Mouse (Mus musculus): Measurements from ENCODE around the gene Gls2. TPM values are rescaled to one million over a fixed set of nuclear protein-coding genes. Genes with fewer than 3 reads are reported as not detected.
"Not testable (repeated sequence)": the region's sequence is repeated elsewhere in the genome, so short reads cannot be mapped to it uniquely, and the experiment has no call there.

The Gls2 gene
- polyA plus RNA-seq, 1 experiment from 2014 or later: 2.8 TPM

DNA sequence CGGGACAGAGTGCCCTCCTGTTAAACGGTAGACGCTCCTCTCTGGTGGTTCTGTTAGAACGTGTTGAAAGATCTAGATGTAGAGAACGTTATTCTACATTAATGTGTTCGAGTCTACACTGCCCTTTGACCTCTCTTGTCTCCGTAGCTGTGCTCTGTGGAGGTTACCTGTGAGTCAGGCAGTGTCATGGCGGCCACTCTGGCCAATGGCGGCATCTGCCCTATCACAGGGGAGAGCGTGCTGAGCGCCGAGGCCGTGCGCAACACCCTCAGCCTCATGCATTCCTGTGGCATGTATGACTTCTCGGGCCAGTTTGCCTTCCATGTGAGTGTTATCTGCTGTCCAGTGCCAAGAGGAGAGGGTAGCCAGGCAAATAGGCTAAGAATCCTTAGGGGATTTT is 10.7 kb downstream of the Gls2 start:
- H3K9ac ChIP-seq: no peak overlapping the region
- H3K27ac ChIP-seq: no peak overlapping the region
- H3K4me1 ChIP-seq: peaks cover 5% of the 10 kb centered on the region; the same call in 1 of the 2 replicates
- peaks cover 6% of the 10 kb centered on the region for H3K36me3 ChIP-seq
- no peak for ATAC-seq
- 68% methylated on average over 15 of the region's 15 CpGs for WGBS (ENCODE audit: insufficient replicate concordance)
- H3K4me3 ChIP-seq: no peak overlapping the region
- no peak overlapping the region for H3K4me2 ChIP-seq
- peaks cover 20% of the 10 kb centered on the region for H3K27me3 ChIP-seq (replicated peaks)
- no peaks in the 10 kb centered on the region for H3K9me3 ChIP-seq (replicated peaks)

DNA sequence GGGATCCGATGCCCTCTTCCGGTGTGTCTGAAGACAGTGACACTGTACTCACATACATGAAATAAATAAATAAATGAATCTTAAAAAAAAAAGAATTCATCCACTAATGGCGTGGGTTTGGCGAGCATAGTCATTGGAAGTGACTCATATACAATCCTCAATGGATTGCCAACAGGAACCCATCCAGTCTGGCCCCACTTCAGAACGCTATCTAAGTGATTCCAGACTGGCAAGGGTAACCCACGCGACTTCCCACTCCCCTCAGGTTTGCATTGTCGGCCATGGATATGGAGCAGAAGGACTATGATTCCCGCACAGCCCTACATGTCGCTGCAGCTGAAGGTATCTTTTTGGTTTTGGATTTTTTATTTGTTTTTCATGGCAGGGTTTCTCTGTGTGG is 14.1 kb downstream of the Gls2 start:
- 79% methylated on average over 10 of the region's 10 CpGs for WGBS (ENCODE audit: insufficient replicate concordance)
- Histone ChIP-seq H3K27ac (no peak overlapping the region), H3K27me3 (replicated peaks) (0 out of 2 replicates have a peak, but pooled peaks cover 3% of the 10 kb centered on the region), H3K4me1 (peaks cover 28% of the 10 kb centered on the region), H3K36me3 (peaks cover 13% of the 10 kb centered on the region), H3K4me3 (no peak overlapping the region), H3K9ac (no peak overlapping the region), H3K9me3 (replicated peaks) (no peaks in the 10 kb centered on the region), H3K4me2 (no peak overlapping the region)
- ATAC-seq: no peak

DNA sequence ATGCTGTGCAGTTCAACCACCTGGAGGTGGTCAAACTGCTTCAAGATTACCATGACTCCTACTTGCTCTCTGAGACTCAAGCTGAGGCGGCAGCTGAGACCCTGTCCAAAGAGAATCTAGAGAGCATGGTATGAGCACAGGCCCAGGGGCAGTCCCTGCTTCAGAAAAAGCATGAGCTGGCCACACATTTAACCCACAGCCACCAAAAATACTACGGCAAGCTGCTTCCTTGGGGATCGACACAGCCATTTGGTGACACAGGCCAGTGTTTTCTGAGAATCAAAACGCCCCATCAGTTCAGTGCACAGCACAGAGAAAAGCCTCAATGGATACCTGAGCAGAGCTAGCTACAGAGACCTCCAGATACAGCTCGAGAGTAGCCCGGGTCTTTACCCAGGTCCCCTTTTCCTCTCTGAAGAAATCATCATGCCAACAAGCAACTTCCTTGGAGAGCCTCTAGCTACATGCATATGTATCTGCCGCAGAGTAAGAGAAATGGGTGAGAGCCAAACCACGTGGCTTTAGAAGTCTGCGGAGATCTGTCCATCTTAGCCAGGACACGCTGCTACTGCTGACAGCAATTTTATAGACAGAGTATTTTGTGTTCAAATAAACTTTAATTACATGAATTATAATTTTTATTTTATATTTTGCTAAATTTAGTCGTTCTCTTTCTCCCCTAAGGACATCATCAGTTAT is 15.2 kb downstream of the Gls2 start:
- no peak overlapping the region for H3K4me3 ChIP-seq
- 81% methylated on average over 11 of the region's 11 CpGs for WGBS (ENCODE audit: insufficient replicate concordance)
- H3K27me3 ChIP-seq (replicated peaks): peaks cover 11% of the 10 kb centered on the region
- no peak overlapping the region for H3K9ac ChIP-seq
- H3K27ac ChIP-seq: no peak overlapping the region
- peaks cover 13% of the 10 kb centered on the region for H3K36me3 ChIP-seq
- ATAC-seq: no peak
- no peak overlapping the region for H3K4me2 ChIP-seq
- H3K9me3 ChIP-seq (replicated peaks): no peaks in the 10 kb centered on the region
- H3K4me1 ChIP-seq: peaks cover 31% of the 10 kb centered on the region

DNA sequence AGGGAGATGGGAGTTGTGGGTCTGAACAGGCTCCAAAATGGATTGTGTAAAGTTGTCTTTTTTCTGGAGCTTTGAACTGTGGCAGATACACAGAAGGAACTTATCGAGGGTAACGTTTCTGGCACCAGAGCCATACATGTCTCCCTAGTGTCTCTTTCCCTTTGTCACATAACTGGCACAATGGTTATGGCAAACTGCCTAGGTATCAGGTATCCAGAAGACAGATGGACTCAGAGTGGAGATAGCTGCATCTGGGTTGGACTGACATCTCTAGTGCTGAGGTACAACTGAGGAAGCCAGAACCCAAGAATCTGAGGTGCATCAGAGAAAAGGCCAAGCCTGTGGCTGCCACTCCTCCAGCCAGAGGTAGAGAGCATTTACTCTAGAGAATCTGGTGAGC is 15.9 kb downstream of the Gls2 start:
- Histone ChIP-seq H3K4me3 (no peak overlapping the region; the same call in 1 of the 2 replicates), H3K27me3 (replicated peaks) (peaks cover 14% of the 10 kb centered on the region), H3K9me3 (replicated peaks) (no peaks in the 10 kb centered on the region), H3K36me3 (peaks cover 13% of the 10 kb centered on the region), H3K4me2 (peak overlapping the region; percentile 95), H3K9ac (peak overlapping the region; percentile 77; the same call in 1 of the 2 replicates), H3K4me1 (peaks cover 31% of the 10 kb centered on the region), H3K27ac (no peak overlapping the region)
- no peak for ATAC-seq
- WGBS (ENCODE audit: insufficient replicate concordance): 83% methylated on average over 2 of the region's 2 CpGs

DNA sequence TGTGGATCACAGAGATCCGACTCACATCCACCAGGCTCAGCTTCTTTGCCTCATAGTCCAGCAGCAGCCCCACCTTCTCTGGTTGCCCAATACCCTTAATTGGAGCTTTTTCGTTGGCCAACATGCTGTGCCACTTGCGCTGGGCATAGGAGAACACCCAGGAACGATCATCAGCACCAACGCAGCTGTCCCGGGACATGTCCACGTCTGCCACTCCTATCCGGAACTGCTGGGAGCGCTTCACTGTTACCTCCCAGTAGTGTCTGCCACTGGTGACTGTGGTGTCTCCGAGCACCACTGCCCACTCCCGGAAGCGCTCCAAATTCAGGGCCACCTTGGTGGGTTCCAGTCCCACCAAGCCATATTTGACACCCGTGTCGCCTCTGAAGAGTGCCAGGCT is 16.7 kb downstream of the Gls2 start:
- ATAC-seq: 0 out of 2 replicates have a peak, but pooled peaks have one; percentile 14
- Histone ChIP-seq H3K4me2 (peak overlapping the region; percentile 95), H3K4me3 (peak overlapping the region; percentile 78), H3K27ac (0 out of 2 replicates have a peak overlapping the region, but pooled peaks have one; percentile 22), H3K9ac (peak overlapping the region; percentile 77), H3K9me3 (replicated peaks) (no peaks in the 10 kb centered on the region), H3K36me3 (peaks cover 13% of the 10 kb centered on the region), H3K27me3 (replicated peaks) (peaks cover 14% of the 10 kb centered on the region), H3K4me1 (peaks cover 31% of the 10 kb centered on the region)
- 17% methylated on average over 14 of the region's 14 CpGs for WGBS (ENCODE audit: insufficient replicate concordance)

DNA sequence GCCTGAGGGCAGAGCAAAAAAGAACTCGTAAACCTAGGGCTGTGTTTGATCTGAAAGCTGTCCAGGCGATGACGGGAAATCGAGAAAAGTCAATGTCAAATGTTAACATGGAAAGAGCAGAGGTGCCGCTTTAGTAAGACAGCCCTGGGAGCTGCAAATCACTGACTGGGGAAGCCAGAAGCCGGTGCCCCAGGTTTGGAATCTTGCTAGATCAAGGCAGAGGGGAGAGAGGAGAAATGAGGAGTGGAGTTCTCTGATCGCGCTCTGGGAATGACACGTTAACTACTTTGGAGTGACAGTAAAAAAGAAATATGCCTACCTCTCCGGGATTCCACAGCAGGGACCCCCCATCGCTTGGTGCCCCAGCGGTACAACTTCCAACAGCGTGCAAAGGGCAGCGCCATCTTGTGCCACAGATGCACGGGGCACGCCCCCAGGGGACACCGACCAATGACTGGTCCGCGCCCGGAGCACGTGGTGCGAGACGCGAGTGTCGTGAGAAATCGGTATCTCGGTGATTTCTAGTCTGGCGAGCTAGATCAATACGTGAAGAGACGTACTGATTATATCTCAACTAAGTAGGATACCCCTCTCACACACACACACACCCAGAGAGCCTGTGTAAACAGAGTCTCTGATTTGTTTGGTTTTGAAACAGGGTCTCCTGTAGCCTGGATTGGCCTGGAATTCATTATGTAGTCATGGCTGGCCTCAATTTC is 17.3 kb downstream of the Gls2 start, which contains the start of gene Spryd4:
TSS of gene Spryd4 (minus strand) at position 418 of the 719 bp plus-strand sequence.
- ATAC-seq: peak; percentile 89
- WGBS (ENCODE audit: insufficient replicate concordance): under 1% methylated on average over 30 of the region's 30 CpGs
- H3K4me2 ChIP-seq: peak within 1 kb of the TSS; percentile 95
- H3K27me3 ChIP-seq (replicated peaks): peaks cover 14% of the 10 kb centered on the region
- no peaks in the 10 kb centered on the region for H3K9me3 ChIP-seq (replicated peaks)
- peaks cover 13% of the 10 kb centered on the region for H3K36me3 ChIP-seq
- peak within 1 kb of the TSS; percentile 77 for H3K9ac ChIP-seq
- H3K27ac ChIP-seq: peak within 1 kb of the TSS; percentile 69
- peak within 1 kb of the TSS; percentile 78 for H3K4me3 ChIP-seq
- H3K4me1 ChIP-seq: peaks cover 31% of the 10 kb centered on the region

DNA sequence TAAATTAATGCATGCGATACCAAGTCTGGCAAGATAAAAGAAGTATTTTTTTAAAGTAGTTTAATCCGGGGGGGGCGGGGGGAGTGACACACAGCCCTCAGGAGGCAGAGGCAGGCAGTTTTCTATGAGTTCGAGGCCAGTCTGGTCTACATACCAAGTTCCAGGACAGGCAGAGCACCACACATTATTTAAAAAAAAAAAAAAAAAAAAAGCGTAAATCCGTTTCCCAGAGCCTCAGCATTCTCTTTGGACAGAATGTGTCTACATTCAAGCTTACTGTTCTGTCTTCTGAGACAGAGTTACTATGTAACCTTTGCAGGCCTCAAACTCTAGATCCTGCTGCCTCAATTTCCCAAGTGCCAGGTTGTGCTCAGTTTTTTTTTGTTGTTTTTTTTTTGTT is 17.9 kb downstream of the Gls2 start:
- peaks cover 32% of the 10 kb centered on the region for H3K4me1 ChIP-seq
- 41% methylated on average over 6 of the region's 6 CpGs for WGBS (ENCODE audit: insufficient replicate concordance)
- no peaks in the 10 kb centered on the region for H3K9me3 ChIP-seq (replicated peaks)
- peak overlapping the region; percentile 95 for H3K4me2 ChIP-seq
- H3K9ac ChIP-seq: peak overlapping the region; percentile 77
- peaks cover 13% of the 10 kb centered on the region for H3K36me3 ChIP-seq
- ATAC-seq: no peak
- peak overlapping the region; percentile 78 for H3K4me3 ChIP-seq
- peaks cover 14% of the 10 kb centered on the region for H3K27me3 ChIP-seq (replicated peaks)
- peak overlapping the region; percentile 69 for H3K27ac ChIP-seq

DNA sequence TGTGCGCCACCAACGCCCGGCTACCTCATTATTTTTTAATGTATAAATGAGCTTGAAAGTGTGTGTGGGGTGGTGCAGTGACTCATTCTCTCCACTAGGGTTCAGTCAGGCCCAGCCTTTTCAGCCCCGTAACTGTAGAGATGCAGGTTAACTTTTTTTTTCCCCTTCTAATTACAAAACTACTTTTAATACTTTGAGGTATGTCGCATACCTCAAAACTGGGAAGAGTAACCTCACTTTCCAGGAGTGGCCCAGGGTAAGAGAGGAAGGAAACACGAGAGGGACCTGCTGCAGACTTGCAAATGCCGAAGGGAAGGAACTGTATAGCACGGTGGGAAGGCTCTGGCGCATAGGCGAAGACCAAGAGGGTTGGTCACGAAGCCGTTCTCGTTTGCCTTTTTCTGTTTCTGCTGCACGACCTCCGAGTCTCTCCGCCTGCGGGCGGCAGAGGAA is 18.6 kb downstream of the Gls2 start:
- peaks cover 14% of the 10 kb centered on the region for H3K27me3 ChIP-seq (replicated peaks)
- H3K27ac ChIP-seq: no peak overlapping the region; the same call in 1 of the 2 replicates
- peak overlapping the region; percentile 95 for H3K4me2 ChIP-seq
- ATAC-seq: peak; percentile 58; the same call in 1 of the 2 replicates
- H3K9ac ChIP-seq: peak overlapping the region; percentile 67
- peaks cover 13% of the 10 kb centered on the region for H3K36me3 ChIP-seq
- H3K4me3 ChIP-seq: peak overlapping the region; percentile 48
- H3K9me3 ChIP-seq (replicated peaks): no peaks in the 10 kb centered on the region
- peaks cover 34% of the 10 kb centered on the region for H3K4me1 ChIP-seq
- WGBS (ENCODE audit: insufficient replicate concordance): 1% methylated on average over 18 of the region's 18 CpGs

DNA sequence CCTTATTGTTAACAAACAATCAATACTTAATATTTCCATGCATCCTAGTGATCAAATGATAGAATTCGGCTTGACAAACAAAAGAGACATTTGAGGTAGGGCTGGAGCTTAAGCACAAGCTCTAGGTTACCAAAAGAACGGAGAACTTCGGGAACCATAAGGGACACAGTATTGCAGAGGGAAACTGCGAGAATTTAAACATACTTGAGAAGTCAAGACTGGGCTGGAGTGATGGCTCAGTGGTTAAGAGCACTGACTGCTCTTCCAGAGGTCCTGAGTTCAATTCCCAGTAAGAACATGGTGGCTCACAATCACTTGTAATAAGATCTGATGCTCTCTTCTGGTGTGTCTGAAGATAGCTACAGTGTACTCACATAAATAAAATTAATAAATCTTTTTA is 19.9 kb downstream of the Gls2 start:
- H3K9ac ChIP-seq; H3K4me3 ChIP-seq; ATAC-seq; H3K4me2 ChIP-seq; H3K9me3 ChIP-seq (replicated peaks); H3K27ac ChIP-seq: not testable (repeated sequence)
- peaks cover 44% of the 10 kb centered on the region for H3K4me1 ChIP-seq
- 74% methylated on average over 4 of the region's 4 CpGs for WGBS (ENCODE audit: insufficient replicate concordance)
- H3K27me3 ChIP-seq (replicated peaks): peaks cover 14% of the 10 kb centered on the region
- peaks cover 12% of the 10 kb centered on the region for H3K36me3 ChIP-seq

DNA sequence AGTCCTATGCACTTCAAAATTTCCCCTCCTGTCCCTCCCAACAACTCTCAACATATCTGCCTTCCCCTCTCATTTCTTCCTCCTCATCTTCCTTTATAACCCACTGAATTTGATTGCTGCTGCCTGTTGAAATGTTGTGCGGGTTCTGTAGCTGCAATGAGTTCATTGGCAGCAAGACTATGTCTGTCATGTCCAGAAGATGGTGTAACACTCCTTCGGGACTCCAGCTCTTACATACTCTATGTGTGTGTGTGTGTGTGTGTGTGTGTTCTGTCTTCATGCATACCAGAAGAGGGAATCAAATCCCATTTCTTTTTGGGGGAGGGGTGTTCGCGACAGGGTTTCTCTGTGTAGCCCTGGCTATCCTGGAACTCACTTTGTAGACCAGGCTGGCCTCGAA is 20.7 kb downstream of the Gls2 start:
- Histone ChIP-seq H3K27me3 (replicated peaks) (peaks cover 14% of the 10 kb centered on the region), H3K4me3 (no peak overlapping the region), H3K9ac (no peak overlapping the region), H3K4me1 (peaks cover 50% of the 10 kb centered on the region), H3K27ac (no peak overlapping the region), H3K4me2 (no peak overlapping the region), H3K9me3 (replicated peaks) (no peaks in the 10 kb centered on the region), H3K36me3 (peaks cover 6% of the 10 kb centered on the region; the same call in 1 of the 2 replicates)
- ATAC-seq: no peak
- 68% methylated on average over 5 of the region's 5 CpGs for WGBS (ENCODE audit: insufficient replicate concordance)

DNA sequence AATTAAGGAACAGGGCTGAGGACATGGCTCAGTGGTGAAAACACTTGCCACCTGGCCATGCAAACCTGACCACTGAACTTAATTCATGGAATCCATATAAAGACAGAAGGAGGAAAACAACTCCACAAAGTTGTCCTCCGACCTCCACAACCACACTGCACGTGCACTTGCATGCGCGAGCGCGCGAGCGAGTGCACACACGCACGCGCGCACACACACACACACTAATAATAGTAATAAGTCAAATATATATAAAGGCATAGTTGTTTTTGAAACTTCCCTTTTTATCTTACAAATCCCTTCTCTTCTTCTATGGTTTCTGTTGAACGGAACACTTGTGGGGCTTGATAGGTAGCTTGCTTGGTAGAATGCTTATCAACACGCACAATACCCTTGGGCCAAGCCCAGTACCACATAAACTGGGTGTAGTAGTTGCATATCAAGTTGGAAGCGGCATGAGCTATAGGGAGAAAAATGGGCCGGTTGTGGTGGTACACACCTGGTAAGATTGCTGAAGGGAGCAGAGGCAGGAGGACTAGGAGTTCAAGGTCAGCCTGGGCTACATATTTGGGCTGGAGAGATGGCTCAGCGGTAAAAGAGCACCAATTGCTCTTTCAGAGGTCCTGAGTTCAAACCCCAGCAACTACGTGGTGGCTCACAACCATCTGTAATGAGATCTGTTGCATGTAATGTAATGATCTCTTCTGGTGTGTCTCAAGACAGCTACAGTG is 24.3 kb downstream of the Gls2 start:
- peak; percentile 85 for ATAC-seq
- Histone ChIP-seq H3K36me3 (no peaks in the 10 kb centered on the region), H3K4me3 (no peak overlapping the region)

More for the DNA sequence above, 24.3 kb downstream of the Gls2 start:
- Histone ChIP-seq H3K4me2 (peak overlapping the region; percentile 14; the same call in 1 of the 2 replicates), H3K9me3 (replicated peaks) (no peaks in the 10 kb centered on the region), H3K27me3 (replicated peaks) (peaks cover 9% of the 10 kb centered on the region), H3K4me1 (peaks cover 37% of the 10 kb centered on the region), H3K27ac (peak overlapping the region; percentile 76), H3K9ac (no peak overlapping the region)
- 69% methylated on average over 18 of the region's 18 CpGs for WGBS (ENCODE audit: insufficient replicate concordance)

Measured in liver, embryonic 12.5 days (tissue).